Mouse (Mus musculus) forebrain, postnatal 0 days (tissue): ENCODE measurements around the gene Spin2e. TPM values are rescaled to one million over a fixed set of nuclear protein-coding genes. Genes with fewer than 3 reads are reported as not detected.
"Not testable (repeated sequence)": the region's sequence is repeated elsewhere in the genome, so short reads cannot be mapped to it uniquely, and the experiment has no call there.

Experiments used
- ATAC-seq: fragments of 200-750 bp; cut with Nextera tagmentation; 2 replicates; pipeline ENCODE4 v1.8.0; 2017; ENCODE audit warnings: mild to moderate bottlenecking, moderate library complexity
- DNase-seq: peaks from one replicate; pipeline ENCODE4 v3.0.0-alpha.2; 2015
- H3K27ac ChIP-seq: fragments of 300-500 bp; sonication (generic); 2 replicates; pipeline ENCODE4 v1.5.1; 2014; ENCODE audit warnings: low read depth, mild to moderate bottlenecking, antibody characterized with exemption, low read length, moderate library complexity, mixed read lengths
- H3K27me3 ChIP-seq: fragments of 300-500 bp; sonication (generic); 2 replicates; pipeline ENCODE4 v1.6.1; 2014; ENCODE audit warnings: mild to moderate bottlenecking, low read length, mixed read lengths; ENCODE audit not compliant: insufficient read depth
- H3K36me3 ChIP-seq: fragments of 300-500 bp; sonication (generic); 2 replicates; pipeline ENCODE4 v1.6.1; 2014; ENCODE audit warnings: mild to moderate bottlenecking, moderate library complexity; ENCODE audit not compliant: insufficient read depth
- H3K4me1 ChIP-seq: fragments of 300-500 bp; sonication (generic); 2 replicates; pipeline ENCODE4 v1.6.1; 2014; ENCODE audit warnings: antibody characterized with exemption; ENCODE audit not compliant: insufficient read depth
- H3K4me2 ChIP-seq: fragments of 300-500 bp; sonication (generic); 2 replicates; pipeline ENCODE4 v1.6.1; 2014; ENCODE audit warnings: low read depth, mild to moderate bottlenecking, moderate library complexity
- H3K4me3 ChIP-seq: fragments of 300-500 bp; sonication (generic); 2 replicates; pipeline ENCODE4 v1.5.1; 2014; ENCODE audit warnings: low read depth, low read length, mixed read lengths
- H3K9ac ChIP-seq: fragments of 300-500 bp; sonication (generic); 2 replicates; pipeline ENCODE4 v1.6.1; 2014; ENCODE audit warnings: mild to moderate bottlenecking
- H3K9me3 ChIP-seq: fragments of 300-500 bp; sonication (generic); 2 replicates; pipeline ENCODE4 v1.6.1; 2016; ENCODE audit warnings: low read length
- WGBS: fragments of 180-500 bp; shearing (Covaris S2); extraction: QIAGEN DNeasy Blood & Tissue Kit; methylation state at CpG from one replicate; pipeline ENCODE4 v1.1.7; 2014; 5-methylcytosine and 5-hydroxymethylcytosine counted together
- polyA plus RNA-seq: library from polyadenylated mRNA; unstranded; fragments of >200 nt; fragmentation: Nextera tagmentation; extraction: Ambion mirVana; gene quantifications from 2 replicates; pipeline ENCODE4 v1.2.1, GENCODE M21; 2015
- total RNA-seq: library from RNA; depleted of rRNA; stranded (reverse); fragments of >200 nt; gene quantifications from 2 replicates; pipeline ENCODE4 v1.2.3, GENCODE M21; 2014; rRNA removed

The Spin2e gene
- not detected in 2 replicates for total RNA-seq
- not detected in 2 replicates for polyA plus RNA-seq

DNA sequence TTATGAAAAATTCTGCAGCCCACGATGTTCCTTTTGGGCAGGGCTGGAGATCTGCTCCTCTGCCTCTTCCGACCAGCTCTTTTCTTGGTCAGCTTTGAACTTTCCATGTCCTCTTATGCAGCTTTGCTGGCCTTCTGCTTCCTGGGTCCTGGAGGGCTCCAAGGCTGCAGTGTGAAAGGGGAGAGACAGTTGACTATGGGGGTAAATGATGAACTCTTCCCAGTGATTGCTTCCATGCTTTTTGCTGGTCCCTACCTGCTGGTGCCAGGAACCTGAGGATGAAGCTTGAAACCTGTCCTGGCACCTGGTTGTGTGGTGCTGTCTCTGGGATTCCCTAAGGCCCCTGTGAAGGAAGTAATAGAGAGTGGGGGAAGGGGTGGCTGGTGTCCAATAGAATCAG, at the start of gene Spin2e:
Gene Spin2e (minus strand): TSS at position 101 of the 400 bp plus-strand sequence.
- H3K27me3 ChIP-seq, DNase-seq, H3K4me2 ChIP-seq, H3K4me1 ChIP-seq, H3K9me3 ChIP-seq, H3K9ac ChIP-seq, H3K36me3 ChIP-seq, H3K4me3 ChIP-seq, ATAC-seq, H3K27ac ChIP-seq: not testable (repeated sequence)
- 80% methylated on average over 2 of the region's 2 CpGs for WGBS

- H3K27me3 ChIP-seq, H3K4me2 ChIP-seq, H3K4me3 ChIP-seq, H3K36me3 ChIP-seq, H3K9me3 ChIP-seq, DNase-seq, H3K9ac ChIP-seq, H3K27ac ChIP-seq, H3K4me1 ChIP-seq, ATAC-seq: not testable (repeated sequence)
- no CpG with 5 or more reads among the region's 1 CpGs for WGBS
Measured at GRCm38 (mm10) chrX:31574183-31574582, 44.5 kb downstream of the Spin2e start, which contains the start of gene Gm21883. Gene Gm21883, minus strand, starts transcription at chrX:31574283.

Other genes with a start within 250 kb of the Spin2e start
- gene Btbd35f19, start 235.0 kb downstream of the Spin2e start, total RNA-seq = not detected in 2 replicates
- gene Btbd35f19, start 235.0 kb downstream of the Spin2e start, polyA plus RNA-seq = not detected in 2 replicates
- gene Gm21883, start 44.6 kb downstream of the Spin2e start, total RNA-seq = not detected in 2 replicates
- not detected in 2 replicates for gene Gm21883, start 44.6 kb downstream of the Spin2e start, polyA plus RNA-seq
- not detected in 2 replicates for gene Btbd35f25, start 98.2 kb upstream of the Spin2e start, total RNA-seq
- not detected in 2 replicates for gene Btbd35f25, start 98.2 kb upstream of the Spin2e start, polyA plus RNA-seq